Mouse (Mus musculus) kidney, embryonic 14.5 days (tissue): ENCODE results near the gene Sephs2. TPM values are rescaled to one million over a fixed set of nuclear protein-coding genes. Genes with fewer than 3 reads are reported as not detected.

Experiments used
- ATAC-seq: fragments of 200-750 bp; cut with Nextera tagmentation; 2 replicates; pipeline ENCODE4 v1.8.0; 2017; ENCODE audit warnings: moderate number of reproducible peaks, mild to moderate bottlenecking, moderate TSS enrichment, moderate library complexity; ENCODE audit not compliant: low FRiP score, low TSS enrichment
- H3K27ac ChIP-seq: fragments of 300-500 bp; sonication (generic); 2 replicates; pipeline ENCODE4 v1.5.1; 2014; ENCODE audit warnings: low read depth, mild to moderate bottlenecking, low read length, moderate library complexity, mixed read lengths
- H3K27me3 ChIP-seq: fragments of 300-500 bp; sonication (generic); 2 replicates; pipeline ENCODE4 v1.6.1; 2014; ENCODE audit warnings: mild to moderate bottlenecking, low read length; ENCODE audit not compliant: control insufficient read depth, insufficient read depth
- H3K36me3 ChIP-seq: fragments of 300-500 bp; sonication (generic); 2 replicates; pipeline ENCODE4 v1.6.1; 2014; ENCODE audit warnings: low read length, mixed read lengths; ENCODE audit not compliant: control insufficient read depth, insufficient read depth
- H3K4me1 ChIP-seq: fragments of 300-500 bp; sonication (generic); 2 replicates; pipeline ENCODE4 v1.6.1; 2014; ENCODE audit warnings: low read length, mixed read lengths; ENCODE audit not compliant: control insufficient read depth, insufficient read depth
- H3K4me2 ChIP-seq: fragments of 300-500 bp; sonication (generic); replicated peaks from 2 replicates; pipeline ENCODE4 v1.6.1; 2014; ENCODE audit warnings: low read depth, mild to moderate bottlenecking, low read length
- H3K4me3 ChIP-seq: fragments of 300-500 bp; sonication (generic); 2 replicates; pipeline ENCODE4 v1.5.1; 2014; ENCODE audit warnings: mild to moderate bottlenecking, low read length
- H3K9ac ChIP-seq: fragments of 300-500 bp; sonication (generic); 2 replicates; pipeline ENCODE4 v1.6.1; 2014; ENCODE audit warnings: low read depth, mild to moderate bottlenecking, low read length, moderate library complexity
- H3K9me3 ChIP-seq: fragments of 300-500 bp; sonication (generic); 2 replicates; pipeline ENCODE4 v1.6.1; 2016; ENCODE audit warnings: low read length; ENCODE audit not compliant: control insufficient read depth
- WGBS: fragments of 180-500 bp; shearing (Covaris S2); extraction: QIAGEN DNeasy Blood & Tissue Kit; methylation state at CpG from one replicate; pipeline ENCODE4 v1.1.7; 2014; 5-methylcytosine and 5-hydroxymethylcytosine counted together
- polyA plus RNA-seq: library from polyadenylated mRNA; unstranded; fragments of >200 nt; fragmentation: Nextera tagmentation; extraction: Ambion mirVana; gene quantifications from 2 replicates; pipeline ENCODE4 v1.2.1, GENCODE M21; 2014

The Sephs2 gene
- polyA plus RNA-seq, 1 experiment from 2014 or later, result 132 TPM

GRCm38 (mm10) chr7:127231826-127232621, 41.8 kb downstream of the Sephs2 start:
- H3K36me3 ChIP-seq, result peaks cover 40% of the 10 kb centered on the region
- 5% methylated on average over 20 of the region's 20 CpGs for WGBS
- H3K9ac ChIP-seq, result peak overlapping the region; percentile 74

GRCm38 (mm10) chr7:127231376-127231775, 42.5 kb downstream of the Sephs2 start:
- Histone ChIP-seq H3K27ac (no peak overlapping the region), H3K9me3 (no peaks in the 10 kb centered on the region), H3K9ac (peak overlapping the region; percentile 74; the same call in 1 of the 2 replicates), H3K4me3 (peak overlapping the region; percentile 95), H3K4me1 (peaks cover 13% of the 10 kb centered on the region), H3K4me2 (peak overlapping the region; percentile 67), H3K36me3 (peaks cover 33% of the 10 kb centered on the region), H3K27me3 (no peaks in the 10 kb centered on the region)
- no peak for ATAC-seq
- 62% methylated on average over 3 of the region's 3 CpGs for WGBS

More at GRCm38 (mm10) chr7:127231826-127232621, 41.8 kb downstream of the Sephs2 start:
- no peaks in the 10 kb centered on the region for H3K27me3 ChIP-seq
- peak overlapping the region; percentile 67 for H3K4me2 ChIP-seq
- peak overlapping the region; percentile 99 for H3K27ac ChIP-seq
- H3K4me1 ChIP-seq, result peaks cover 13% of the 10 kb centered on the region
- H3K4me3 ChIP-seq, result peak overlapping the region; percentile 95
- 0 out of 2 replicates have a peak, but pooled peaks have one; percentile 4 for ATAC-seq
- no peaks in the 10 kb centered on the region for H3K9me3 ChIP-seq

- no peak for ATAC-seq
- Histone ChIP-seq H3K9me3 (no peaks in the 10 kb centered on the region), H3K9ac (no peak overlapping the region), H3K4me1 (peaks cover 13% of the 10 kb centered on the region), H3K36me3 (peaks cover 16% of the 10 kb centered on the region), H3K27ac (no peak overlapping the region), H3K4me3 (no peak overlapping the region), H3K27me3 (no peaks in the 10 kb centered on the region), H3K4me2 (no peak overlapping the region)
- 62% methylated on average over 4 of the region's 4 CpGs for WGBS
Measured at GRCm38 (mm10) chr7:127228615-127229303, 45.1 kb downstream of the Sephs2 start.

- Histone ChIP-seq H3K27me3 (no peaks in the 10 kb centered on the region), H3K9me3 (no peaks in the 10 kb centered on the region), H3K4me2 (no peak overlapping the region), H3K27ac (no peak overlapping the region), H3K9ac (no peak overlapping the region), H3K4me3 (no peak overlapping the region), H3K4me1 (0 out of 2 replicates have a peak, but pooled peaks cover 3% of the 10 kb centered on the region), H3K36me3 (peaks cover 14% of the 10 kb centered on the region)
- no peak for ATAC-seq
- 84% methylated on average over 11 of the region's 11 CpGs for WGBS
Measured at GRCm38 (mm10) chr7:127225147-127225995, 48.5 kb downstream of the Sephs2 start.

DNA sequence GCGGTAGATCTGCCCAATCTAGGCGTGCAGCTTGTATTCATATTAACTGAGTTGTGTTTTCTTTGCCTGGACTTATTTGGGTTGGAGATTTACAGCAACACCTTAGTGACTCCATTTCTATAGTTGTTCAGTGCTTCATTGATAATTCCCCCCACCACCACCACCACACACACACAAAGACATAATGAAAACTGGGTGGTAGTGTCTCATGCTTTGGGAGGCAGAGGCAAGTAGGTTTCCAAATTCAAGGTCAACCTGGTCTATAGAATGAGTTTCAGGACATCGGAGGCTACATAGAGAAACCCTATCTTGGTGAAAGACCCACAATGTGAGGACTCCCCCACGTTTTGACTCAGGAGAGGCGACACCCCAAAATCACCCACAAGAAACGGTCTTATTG, 49.2 kb downstream of the Sephs2 start:
- H3K36me3 ChIP-seq, result peaks cover 7% of the 10 kb centered on the region; the same call in 1 of the 2 replicates
- no peak overlapping the region for H3K4me3 ChIP-seq
- no peaks in the 10 kb centered on the region for H3K9me3 ChIP-seq
- ATAC-seq, result no peak
- H3K27me3 ChIP-seq, result no peaks in the 10 kb centered on the region
- 84% methylated on average over 6 of the region's 6 CpGs for WGBS
- no peak overlapping the region for H3K4me2 ChIP-seq
- H3K9ac ChIP-seq, result no peak overlapping the region
- H3K4me1 ChIP-seq, result no peaks in the 10 kb centered on the region
- no peak overlapping the region for H3K27ac ChIP-seq

GRCm38 (mm10) chr7:127223515-127224478, 50.1 kb downstream of the Sephs2 start:
- Histone ChIP-seq H3K4me1 (no peaks in the 10 kb centered on the region), H3K27me3 (no peaks in the 10 kb centered on the region), H3K9ac (no peak overlapping the region), H3K9me3 (no peaks in the 10 kb centered on the region), H3K4me3 (no peak overlapping the region), H3K27ac (no peak overlapping the region), H3K4me2 (no peak overlapping the region), H3K36me3 (no peaks in the 10 kb centered on the region)
- no peak for ATAC-seq
- WGBS, result 84% methylated on average over 6 of the region's 6 CpGs

- Histone ChIP-seq H3K4me3 (no peak overlapping the region), H3K27me3 (no peaks in the 10 kb centered on the region), H3K36me3 (no peaks in the 10 kb centered on the region), H3K4me1 (no peaks in the 10 kb centered on the region), H3K27ac (no peak overlapping the region), H3K4me2 (no peak overlapping the region), H3K9me3 (no peaks in the 10 kb centered on the region), H3K9ac (no peak overlapping the region)
- WGBS, result 95% methylated on average over 3 of the region's 3 CpGs
- ATAC-seq, result no peak
Measured at GRCm38 (mm10) chr7:127223106-127223505, 50.7 kb downstream of the Sephs2 start.
